Mouse (Mus musculus) lung, adult 2 months (tissue): ENCODE measurements around the gene Myh3. TPM values are rescaled to one million over a fixed set of nuclear protein-coding genes. Genes with fewer than 3 reads are reported as not detected.

Experiments
- DNase-seq: peaks from one replicate; pipeline ENCODE4 v3.0.0; 2022
- H3K4me1 ChIP-seq: fragments of 200-500 bp; 2 replicates; pipeline ENCODE4 v1.6.1; 2011; ENCODE audit warnings: low read length; ENCODE audit not compliant: control insufficient read depth, insufficient read depth
- H3K4me3 ChIP-seq: fragments of 200-500 bp; replicated peaks from 2 replicates; pipeline ENCODE3; 2011; ENCODE audit warnings: low read depth, mild to moderate bottlenecking, control low read depth, low read length; ENCODE audit errors: extremely low read depth
- CTCF ChIP-seq: fragments of 200-500 bp; IDR thresholded peaks from 2 replicates; pipeline ENCODE4 v1.5.1; 2011; ENCODE audit warnings: mild to moderate bottlenecking, low read length, control low read depth; ENCODE audit not compliant: insufficient read depth
- POLR2A ChIP-seq: fragments of 200-500 bp; IDR thresholded peaks from 2 replicates; pipeline ENCODE4 v1.6.1; 2011; ENCODE audit warnings: low read depth, mild to moderate bottlenecking, control low read depth, low read length, borderline replicate concordance; ENCODE audit errors: extremely low read depth
- WGBS: fragments of 180-500 bp; shearing (Covaris S2); methylation state at CpG from one replicate; pipeline ENCODE4 v1.1.7; 2018; 5-methylcytosine and 5-hydroxymethylcytosine counted together
- polyA plus RNA-seq: library from polyadenylated mRNA; depleted of rRNA; stranded (reverse); fragments of >200 nt; gene quantifications from 2 replicates; pipeline ENCODE4 v1.2.3, GENCODE M21; 2012

Myh3 gene
- polyA plus RNA-seq, 1 experiment = 0.08 TPM

DNA sequence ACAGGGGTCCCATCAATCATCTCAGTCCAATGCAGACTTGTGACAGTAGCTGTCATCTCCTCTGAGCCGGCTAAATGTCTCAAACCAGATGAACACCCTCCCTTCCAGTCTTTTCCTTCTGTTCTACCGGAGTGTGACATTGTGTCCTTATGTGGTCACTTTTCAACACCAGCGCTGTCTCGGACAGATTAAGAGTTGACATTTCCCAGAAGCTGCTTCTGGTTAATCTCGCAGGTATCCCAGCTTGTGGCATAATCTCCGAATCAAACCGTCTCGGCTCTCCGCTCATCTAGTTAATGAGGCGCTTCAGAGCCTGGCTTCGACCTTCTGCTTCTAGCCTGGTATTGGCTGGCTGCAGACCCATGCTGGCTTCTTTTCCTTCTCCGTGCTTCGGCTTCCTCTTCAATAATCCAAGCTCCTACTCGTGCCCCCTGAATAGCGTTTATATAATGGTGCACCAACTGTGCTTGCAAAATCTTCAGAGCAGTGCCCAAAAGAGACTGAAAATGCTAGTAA, 5.4 kb upstream of the Myh3 start:
- H3K4me3 ChIP-seq = no peak overlapping the region
- WGBS = 74% methylated on average over 15 of the region's 15 CpGs
- no peak for TF ChIP-seq POLR2A
- TF ChIP-seq CTCF = no peak
- H3K4me1 ChIP-seq = no peaks in the 10 kb centered on the region
- no peak for DNase-seq

DNA sequence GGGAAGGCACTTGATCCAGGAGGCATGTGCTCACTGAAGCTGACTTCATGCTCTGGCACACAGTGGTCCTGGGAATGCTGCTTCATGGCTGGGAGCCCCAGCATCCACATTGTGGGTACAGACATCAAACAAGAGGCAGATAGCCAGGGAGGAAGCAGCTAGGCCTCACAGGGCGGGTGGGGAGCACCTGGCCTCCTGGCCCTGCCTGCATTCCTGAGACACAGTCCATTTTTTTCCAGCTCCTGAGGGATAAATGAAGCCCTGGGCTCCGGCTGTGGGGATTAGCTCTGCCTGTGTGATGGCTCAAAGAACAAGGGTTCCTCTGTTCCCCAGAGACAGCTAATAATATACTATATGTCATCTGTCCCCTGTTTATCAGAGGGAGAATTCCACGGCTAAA, 3.1 kb upstream of the Myh3 start:
- DNase-seq = no peak
- 47% methylated on average over 3 of the region's 3 CpGs for WGBS
- Histone ChIP-seq H3K4me1 (no peaks in the 10 kb centered on the region), H3K4me3 (no peak overlapping the region)
- no peak for TF ChIP-seq CTCF
- no peak for TF ChIP-seq POLR2A

DNA sequence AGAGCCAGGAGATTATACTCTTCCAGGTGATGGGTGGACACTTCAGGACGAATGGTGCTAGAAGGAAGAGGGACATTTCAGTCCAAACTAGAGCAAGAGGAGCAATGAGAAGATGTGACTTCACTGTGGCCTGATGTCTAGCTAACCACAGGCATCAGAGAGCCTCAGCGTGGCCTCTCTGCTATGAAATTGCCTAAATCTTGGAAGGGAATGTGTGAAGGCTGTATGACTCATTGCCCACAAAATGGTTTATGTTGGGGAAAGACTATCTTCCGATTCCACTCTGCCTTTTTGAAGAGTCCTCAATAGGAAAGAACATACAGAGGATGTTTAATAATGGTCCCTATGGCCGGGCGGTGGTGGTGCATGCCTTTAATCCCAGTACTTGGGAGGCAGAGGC, 1.3 kb upstream of the Myh3 start:
- 84% methylated on average over 5 of the region's 5 CpGs for WGBS
- H3K4me1 ChIP-seq = no peaks in the 10 kb centered on the region
- DNase-seq = no peak
- H3K4me3 ChIP-seq = no peak overlapping the region
- TF ChIP-seq POLR2A (no peak), CTCF (no peak)

DNA sequence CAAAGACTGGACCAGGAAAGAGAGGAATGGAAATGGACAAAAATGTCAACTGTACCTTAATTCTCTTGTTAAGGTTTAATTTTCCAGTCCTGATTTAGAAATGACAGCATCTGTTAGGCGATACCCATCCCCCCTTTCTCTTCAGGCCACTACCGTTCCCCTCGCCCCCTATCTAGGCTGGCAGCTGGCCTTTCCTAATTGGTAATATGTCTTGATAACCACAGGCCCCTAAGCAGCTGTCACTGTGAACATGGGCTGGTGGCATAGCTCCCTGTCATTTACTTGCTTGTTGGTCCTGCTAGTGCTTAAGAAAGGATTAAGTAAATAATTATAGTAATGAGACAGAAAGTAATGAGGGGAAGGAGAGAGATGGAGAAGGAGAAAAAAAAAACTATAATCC, 665 bp upstream of the Myh3 start:
- H3K4me1 ChIP-seq = no peaks in the 10 kb centered on the region
- H3K4me3 ChIP-seq = no peak overlapping the region
- no peak for DNase-seq
- TF ChIP-seq CTCF = no peak
- no peak for TF ChIP-seq POLR2A
- WGBS = 64% methylated on average over 3 of the region's 3 CpGs

DNA sequence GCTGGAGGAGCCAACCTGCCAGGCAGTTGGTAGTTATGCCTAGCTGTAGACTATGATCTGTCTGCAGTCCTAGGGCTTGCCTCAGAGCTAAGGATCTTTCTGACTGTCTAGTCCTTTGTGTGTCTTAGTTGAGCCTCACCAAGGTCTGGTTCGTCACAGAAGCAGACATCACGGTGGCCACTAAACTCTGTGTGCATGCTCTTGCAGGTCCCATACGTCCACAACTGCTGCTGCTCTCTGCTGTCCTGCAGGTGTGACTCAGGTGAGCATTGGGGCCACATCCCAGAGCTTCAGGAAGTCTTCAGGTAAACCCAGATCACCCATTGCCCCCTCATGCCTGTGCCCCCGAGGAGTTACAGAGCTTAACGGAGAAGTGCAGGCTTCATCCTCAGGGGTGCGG, 788 bp downstream of the Myh3 start:
- Histone ChIP-seq H3K4me3 (no peak overlapping the region), H3K4me1 (no peaks in the 10 kb centered on the region)
- DNase-seq = no peak
- 85% methylated on average over 6 of the region's 6 CpGs for WGBS
- TF ChIP-seq POLR2A (no peak), CTCF (no peak)

DNA sequence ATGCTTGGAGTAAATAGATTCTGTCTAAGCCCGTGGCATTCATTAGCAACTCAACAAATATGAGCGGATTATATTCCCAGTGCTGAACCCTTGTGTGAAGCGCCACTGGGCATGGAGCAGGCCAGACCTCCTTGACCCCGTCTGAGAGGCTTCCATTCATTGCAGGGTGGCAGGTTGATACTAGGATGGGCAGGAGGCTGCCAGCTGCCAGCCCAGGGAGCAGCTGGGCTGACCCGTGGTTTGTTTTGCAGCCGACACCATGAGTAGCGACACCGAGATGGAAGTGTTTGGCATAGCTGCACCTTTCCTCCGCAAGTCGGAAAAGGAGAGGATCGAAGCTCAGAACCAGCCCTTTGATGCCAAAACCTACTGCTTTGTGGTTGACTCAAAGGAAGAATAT, 1.6 kb downstream of the Myh3 start:
- H3K4me3 ChIP-seq = no peak overlapping the region
- 69% methylated on average over 11 of the region's 11 CpGs for WGBS
- TF ChIP-seq CTCF (no peak), POLR2A (no peak)
- no peak for DNase-seq
- H3K4me1 ChIP-seq = no peaks in the 10 kb centered on the region

DNA sequence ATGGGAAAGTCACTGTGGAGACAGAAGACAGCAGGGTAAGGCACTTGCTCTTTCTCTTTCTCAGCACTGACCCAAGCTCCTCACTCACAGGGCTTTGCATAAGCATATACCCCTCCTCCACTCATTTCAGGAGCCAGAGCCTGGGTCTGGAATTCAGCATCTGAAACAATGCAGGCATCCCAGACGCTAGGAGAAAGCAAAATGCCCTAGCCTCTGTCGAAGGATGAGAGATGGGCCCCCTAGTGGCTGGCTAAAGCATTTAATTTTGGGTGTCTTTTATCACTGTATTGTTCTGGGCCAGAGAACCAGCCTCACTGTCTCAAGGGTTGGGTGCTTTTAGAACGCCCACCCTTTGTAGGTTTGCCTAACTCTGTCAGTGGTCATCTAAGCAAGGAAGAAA, 2.1 kb downstream of the Myh3 start:
- WGBS = 7% methylated on average over 3 of the region's 3 CpGs
- TF ChIP-seq CTCF (peak; percentile 53), POLR2A (no peak)
- H3K4me3 ChIP-seq = no peak overlapping the region
- peak; percentile 39 for DNase-seq
- no peaks in the 10 kb centered on the region for H3K4me1 ChIP-seq

DNA sequence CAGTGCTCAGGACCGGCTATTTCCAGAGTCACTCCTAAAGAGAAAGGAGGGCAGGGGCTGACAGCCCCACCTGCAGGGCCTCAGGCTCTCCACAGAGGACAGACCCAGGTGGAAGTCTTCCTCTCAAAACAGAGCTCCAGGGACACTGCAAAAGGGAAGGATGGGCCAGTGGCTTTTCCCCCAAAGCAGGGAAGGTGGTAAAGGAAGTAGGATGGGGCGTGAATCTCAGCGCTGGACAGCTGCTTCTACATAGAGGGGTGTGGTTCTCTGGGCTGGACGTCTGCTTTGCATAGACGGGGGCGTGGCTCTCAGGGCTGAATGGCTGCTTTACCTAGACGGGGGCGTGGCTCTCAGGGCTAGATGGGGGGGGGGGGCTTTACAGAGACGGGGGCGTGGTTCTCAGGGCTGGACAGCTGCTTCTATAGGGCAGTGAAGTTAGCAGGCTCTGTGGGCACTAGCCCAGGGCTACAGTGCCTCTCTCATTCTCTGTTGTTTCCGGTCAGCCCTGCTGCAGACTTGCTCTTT, 3.1 kb downstream of the Myh3 start:
- Histone ChIP-seq H3K4me3 (no peak overlapping the region), H3K4me1 (no peaks in the 10 kb centered on the region)

DNA sequence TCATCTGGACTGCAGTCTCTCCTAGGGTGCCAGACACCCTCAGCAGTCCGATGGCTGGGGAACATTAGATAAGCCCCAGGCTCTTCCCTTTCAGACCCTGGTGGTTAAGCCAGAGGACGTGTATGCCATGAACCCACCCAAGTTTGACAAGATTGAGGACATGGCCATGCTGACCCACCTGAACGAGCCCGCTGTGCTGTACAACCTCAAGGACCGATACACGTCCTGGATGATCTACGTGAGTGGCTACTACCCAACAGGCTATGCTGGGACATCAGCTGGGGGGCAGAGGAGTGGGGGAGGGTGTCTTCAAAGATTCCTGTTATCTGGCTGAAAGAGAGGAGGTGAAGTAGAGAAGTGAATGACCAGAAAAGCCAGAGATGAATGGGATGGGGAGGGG, 4.1 kb downstream of the Myh3 start:
- no peak for DNase-seq
- Histone ChIP-seq H3K4me3 (no peak overlapping the region), H3K4me1 (no peaks in the 10 kb centered on the region)
- WGBS = 79% methylated on average over 7 of the region's 7 CpGs
- TF ChIP-seq CTCF (no peak), POLR2A (no peak)

More for the DNA sequence above, 3.1 kb downstream of the Myh3 start:
- WGBS = 9% methylated on average over 11 of the region's 11 CpGs
- no peak for TF ChIP-seq CTCF
- no peak for TF ChIP-seq POLR2A
- DNase-seq = peak; percentile 19

DNA sequence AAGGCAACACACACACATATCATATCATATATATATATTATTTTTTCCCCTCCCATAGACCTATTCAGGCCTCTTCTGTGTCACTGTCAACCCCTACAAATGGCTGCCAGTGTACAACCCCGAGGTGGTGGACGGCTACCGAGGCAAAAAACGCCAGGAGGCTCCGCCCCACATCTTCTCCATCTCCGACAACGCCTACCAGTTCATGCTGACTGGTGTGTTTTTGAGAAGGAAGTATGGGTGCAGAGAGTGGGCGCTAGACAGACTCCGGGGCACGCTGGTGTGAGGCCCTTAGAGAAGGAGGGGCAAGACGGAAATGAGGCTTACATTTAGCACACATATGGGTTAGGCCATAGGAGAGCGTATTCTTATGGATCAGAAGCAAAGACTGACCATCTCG, 4.7 kb downstream of the Myh3 start:
- Histone ChIP-seq H3K4me3 (no peak overlapping the region), H3K4me1 (no peaks in the 10 kb centered on the region)
- DNase-seq = no peak
- 76% methylated on average over 13 of the region's 13 CpGs for WGBS
- TF ChIP-seq POLR2A (no peak), CTCF (no peak)

DNA sequence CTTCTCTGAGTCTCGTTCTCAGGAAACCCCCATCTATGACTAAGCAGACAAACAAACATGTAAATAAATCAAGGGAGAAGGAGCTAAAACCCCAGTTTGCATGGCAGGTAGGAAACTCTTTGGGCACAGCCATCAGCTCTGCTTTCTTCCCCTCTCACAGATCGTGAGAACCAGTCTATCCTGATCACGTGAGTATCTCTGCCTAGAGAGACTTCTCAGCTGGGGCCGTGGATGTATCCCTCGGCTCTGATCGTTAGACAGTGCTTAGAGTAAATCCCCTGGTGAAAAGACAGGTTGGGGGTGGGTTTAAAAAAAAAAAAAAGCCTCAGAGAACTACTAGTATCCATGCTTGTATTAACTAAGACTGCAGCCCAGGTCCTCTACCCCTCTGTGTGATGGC, 5.1 kb downstream of the Myh3 start:
- no peaks in the 10 kb centered on the region for H3K4me1 ChIP-seq

More for the DNA sequence above, 5.1 kb downstream of the Myh3 start:
- TF ChIP-seq CTCF (no peak), POLR2A (no peak)
- no peak overlapping the region for H3K4me3 ChIP-seq
- 62% methylated on average over 6 of the region's 6 CpGs for WGBS
- DNase-seq = no peak
